Mouse (Mus musculus) C2C12 (cell line): ENCODE results near the gene Hist1h4j. TPM values are rescaled to one million over a fixed set of nuclear protein-coding genes. Genes with fewer than 3 reads are reported as not detected.
"Not testable (repeated sequence)": the region's sequence is repeated elsewhere in the genome, so short reads cannot be mapped to it uniquely, and the experiment has no call there.

Experiments used
- H3K27me3 ChIP-seq: one replicate; pipeline ENCODE4 v1.6.1; 2011; ENCODE audit not compliant: control insufficient read depth, insufficient read depth, insufficient read length
- H3K36me3 ChIP-seq: one replicate; pipeline ENCODE4 v1.6.1; 2011; ENCODE audit not compliant: control insufficient read depth, insufficient read depth
- H3K4me3 ChIP-seq: one replicate; pipeline ENCODE4 v1.5.1; 2011; ENCODE audit warnings: mild to moderate bottlenecking, control low read depth; ENCODE audit not compliant: poor library complexity, insufficient read depth, severe bottlenecking
- H3K79me2 ChIP-seq: one replicate; pipeline ENCODE4 v1.6.1; 2011; ENCODE audit not compliant: control insufficient read depth, insufficient read depth
- H3K79me3 ChIP-seq: one replicate; pipeline ENCODE4 v1.6.1; 2011; ENCODE audit warnings: low read depth, control low read depth
- H3ac ChIP-seq: one replicate; pipeline ENCODE3; 2011; ENCODE audit warnings: low read depth; ENCODE audit not compliant: control insufficient read depth, insufficient read length
- CEBPB ChIP-seq: IDR thresholded peaks from one replicate; pipeline ENCODE4 v1.6.1; 2011; ENCODE audit warnings: low read depth, mild to moderate bottlenecking, control low read depth, moderate library complexity
- CTCF ChIP-seq: IDR thresholded peaks from one replicate; pipeline ENCODE4 v1.5.1; 2011; ENCODE audit not compliant: control insufficient read depth, insufficient read depth, insufficient read length
- FOSL1 ChIP-seq: IDR thresholded peaks from one replicate; pipeline ENCODE4 v1.8.0; 2011; ENCODE audit warnings: mild to moderate bottlenecking, low read length; ENCODE audit not compliant: poor library complexity, insufficient read depth, severe bottlenecking
- MAX ChIP-seq: IDR thresholded peaks from one replicate; pipeline ENCODE4 v1.6.1; 2011; ENCODE audit warnings: mild to moderate bottlenecking, control low read depth
- MYOD1 ChIP-seq: IDR thresholded peaks from one replicate; pipeline ENCODE4 v1.6.1; 2011; ENCODE audit warnings: low read depth; ENCODE audit not compliant: control insufficient read depth, insufficient read length
- MYOG ChIP-seq: IDR thresholded peaks from one replicate; pipeline ENCODE4 v1.6.1; 2011; ENCODE audit not compliant: control insufficient read depth, insufficient read length; ENCODE audit errors: extremely low read depth
- USF1 ChIP-seq: IDR thresholded peaks from one replicate; pipeline ENCODE4 v1.6.1; 2011; ENCODE audit warnings: low read depth, mild to moderate bottlenecking, control low read depth, moderate library complexity
- polyA plus RNA-seq: library from polyadenylated mRNA; unstranded; fragments of >200 nt; fragmentation: generic; extraction: Trizol; gene quantifications from one replicate; pipeline ENCODE4 v1.2.1, GENCODE M21; 2012; ENCODE audit warnings: missing spikeins

Hist1h4j gene
- polyA plus RNA-seq, 1 experiment, result 2.9 TPM

DNA sequence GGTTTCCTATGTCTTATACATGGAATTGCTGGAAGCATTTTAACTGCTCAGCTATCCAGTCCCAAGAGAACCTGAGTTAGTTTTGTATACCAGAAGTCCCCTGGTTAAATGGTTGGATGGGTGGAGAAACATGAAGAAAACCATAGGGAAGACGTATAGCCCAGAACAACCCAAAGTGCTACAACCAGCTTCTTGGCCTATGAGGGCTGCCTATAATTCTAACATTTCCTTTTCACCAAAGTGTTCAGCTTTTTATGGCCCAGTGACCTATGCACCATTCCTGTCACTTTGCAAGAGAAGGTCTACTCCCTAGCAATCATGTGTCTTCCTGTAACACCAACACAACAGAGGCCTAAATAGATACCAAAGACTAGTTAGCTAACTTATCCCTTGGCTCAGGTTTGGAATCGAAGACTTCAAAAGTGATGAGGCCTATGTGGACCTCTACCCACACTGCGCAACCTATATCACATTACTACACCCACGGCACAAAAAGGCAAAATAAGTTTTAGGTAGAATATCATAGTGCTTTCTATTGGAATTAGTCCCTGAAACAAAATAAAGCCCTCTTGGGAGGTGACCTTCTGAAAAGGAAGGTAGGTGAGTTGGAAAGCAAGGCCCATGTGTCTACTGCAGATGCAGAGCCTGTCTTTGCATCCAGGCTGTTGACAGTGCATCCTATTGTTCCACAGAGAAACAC lies 16.3 kb upstream of the Hist1h4j start:
- Histone ChIP-seq H3K79me3 (no peaks in the 10 kb centered on the region), H3K4me3 (peak overlapping the region; percentile 23), H3ac (peak overlapping the region; percentile 57), H3K36me3 (no peaks in the 10 kb centered on the region), H3K79me2 (no peaks in the 10 kb centered on the region), H3K27me3 (no peaks in the 10 kb centered on the region)
- no peak for TF ChIP-seq MYOD1
- TF ChIP-seq CTCF, result no peak
- TF ChIP-seq MYOG, result no peak
- no peak for TF ChIP-seq FOSL1
- no peak for TF ChIP-seq MAX
- TF ChIP-seq USF1, result no peak
- no peak for TF ChIP-seq CEBPB

DNA sequence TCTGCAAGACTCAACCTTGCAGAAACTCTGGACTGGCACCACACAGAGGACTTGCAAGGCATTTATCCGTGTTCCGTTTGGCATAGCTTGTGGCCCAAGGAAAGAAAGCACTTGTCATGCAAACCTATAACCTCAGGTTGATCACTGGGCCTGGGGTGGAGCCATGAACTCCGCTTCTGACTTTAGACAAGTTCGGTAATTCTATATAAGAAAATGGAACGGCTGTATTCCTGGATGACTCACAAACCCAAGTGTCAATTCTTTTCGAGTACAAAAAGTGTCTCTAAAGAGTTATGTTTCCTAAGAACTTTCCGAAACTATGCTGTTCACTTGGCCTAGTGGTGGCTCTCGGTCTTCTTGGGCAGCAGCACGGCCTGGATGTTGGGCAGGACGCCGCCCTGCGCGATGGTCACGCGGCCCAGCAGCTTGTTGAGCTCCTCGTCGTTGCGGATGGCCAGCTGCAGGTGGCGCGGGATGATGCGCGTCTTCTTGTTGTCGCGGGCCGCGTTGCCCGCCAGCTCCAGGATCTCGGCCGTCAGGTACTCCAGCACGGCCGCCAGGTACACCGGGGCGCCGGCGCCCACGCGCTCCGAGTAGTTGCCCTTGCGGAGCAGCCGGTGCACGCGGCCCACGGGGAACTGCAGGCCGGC lies 13.6 kb upstream of the Hist1h4j start:
- H3K27me3 ChIP-seq, H3K36me3 ChIP-seq, H3K79me2 ChIP-seq, H3K79me3 ChIP-seq: not testable (repeated sequence)
- H3ac ChIP-seq, result peak overlapping the region; percentile 85
- H3K4me3 ChIP-seq, result peak overlapping the region; percentile 31

DNA sequence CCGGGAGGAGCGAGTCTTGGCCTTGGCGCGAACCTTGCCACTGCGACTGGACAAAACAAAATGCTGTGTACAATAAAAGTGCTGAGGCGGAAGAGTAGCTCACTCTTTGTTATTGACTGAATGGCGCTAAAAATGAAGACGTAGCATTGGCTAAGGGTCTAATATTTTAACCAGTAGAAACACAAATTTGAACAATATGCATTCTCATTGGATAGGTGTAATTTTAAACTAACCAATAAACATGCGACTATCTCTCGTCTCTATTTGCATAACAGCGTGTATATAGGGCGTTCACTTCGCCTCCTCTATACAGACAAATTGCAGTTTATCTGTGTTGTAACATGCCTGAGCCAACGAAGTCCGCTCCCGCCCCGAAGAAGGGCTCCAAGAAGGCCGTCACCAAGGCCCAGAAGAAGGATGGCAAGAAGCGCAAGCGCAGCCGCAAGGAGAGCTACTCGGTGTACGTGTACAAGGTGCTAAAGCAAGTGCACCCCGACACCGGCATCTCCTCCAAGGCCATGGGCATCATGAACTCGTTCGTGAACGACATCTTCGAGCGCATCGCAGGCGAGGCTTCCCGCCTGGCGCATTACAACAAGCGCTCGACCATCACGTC lies 13.0 kb upstream of the Hist1h4j start, which contains the start of gene Hist1h2bm:
Gene Hist1h2bm, plus strand, starts transcription at position 288 of the 616 bp plus-strand sequence.
- not testable (repeated sequence) for H3K36me3 ChIP-seq, H3K79me3 ChIP-seq, H3K79me2 ChIP-seq, H3K27me3 ChIP-seq
- Histone ChIP-seq H3K4me3 (peak within 1 kb of the TSS; percentile 31), H3ac (peak within 1 kb of the TSS; percentile 85)
- TF ChIP-seq CEBPB (peak; percentile 22), MAX (peak; percentile 35)

DNA sequence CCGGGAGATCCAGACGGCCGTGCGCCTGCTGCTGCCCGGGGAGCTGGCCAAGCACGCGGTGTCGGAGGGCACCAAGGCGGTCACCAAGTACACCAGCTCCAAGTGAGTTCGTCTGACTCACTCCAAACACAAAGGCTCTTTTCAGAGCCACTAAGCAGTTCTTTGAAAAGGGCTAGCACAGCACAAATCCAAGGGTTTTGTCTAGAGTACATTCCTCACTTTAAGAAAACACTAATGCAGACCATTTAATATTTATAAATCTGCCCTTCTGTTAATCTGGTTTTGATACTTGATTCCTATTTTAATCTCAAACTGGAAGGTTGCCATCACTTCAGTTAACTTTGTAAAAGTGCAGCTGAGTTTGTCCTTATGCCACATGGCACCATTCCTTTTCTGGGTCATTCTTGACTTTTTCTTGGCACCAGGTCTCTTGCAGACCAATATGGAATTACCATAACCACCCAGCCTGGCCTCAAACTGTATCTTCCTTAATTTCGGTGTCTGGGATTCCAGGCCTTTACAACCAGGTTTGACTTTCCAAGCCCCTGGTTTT lies 12.4 kb upstream of the Hist1h4j start:
- H3K79me2 ChIP-seq, result no peaks in the 10 kb centered on the region
- no peak overlapping the region for H3K4me3 ChIP-seq
- H3K36me3 ChIP-seq, result no peaks in the 10 kb centered on the region
- TF ChIP-seq MYOG (no peak), USF1 (no peak), FOSL1 (no peak), CTCF (no peak)
- H3K79me3 ChIP-seq, result no peaks in the 10 kb centered on the region
- H3ac ChIP-seq, result peak overlapping the region; percentile 4
- H3K27me3 ChIP-seq, result no peaks in the 10 kb centered on the region

DNA sequence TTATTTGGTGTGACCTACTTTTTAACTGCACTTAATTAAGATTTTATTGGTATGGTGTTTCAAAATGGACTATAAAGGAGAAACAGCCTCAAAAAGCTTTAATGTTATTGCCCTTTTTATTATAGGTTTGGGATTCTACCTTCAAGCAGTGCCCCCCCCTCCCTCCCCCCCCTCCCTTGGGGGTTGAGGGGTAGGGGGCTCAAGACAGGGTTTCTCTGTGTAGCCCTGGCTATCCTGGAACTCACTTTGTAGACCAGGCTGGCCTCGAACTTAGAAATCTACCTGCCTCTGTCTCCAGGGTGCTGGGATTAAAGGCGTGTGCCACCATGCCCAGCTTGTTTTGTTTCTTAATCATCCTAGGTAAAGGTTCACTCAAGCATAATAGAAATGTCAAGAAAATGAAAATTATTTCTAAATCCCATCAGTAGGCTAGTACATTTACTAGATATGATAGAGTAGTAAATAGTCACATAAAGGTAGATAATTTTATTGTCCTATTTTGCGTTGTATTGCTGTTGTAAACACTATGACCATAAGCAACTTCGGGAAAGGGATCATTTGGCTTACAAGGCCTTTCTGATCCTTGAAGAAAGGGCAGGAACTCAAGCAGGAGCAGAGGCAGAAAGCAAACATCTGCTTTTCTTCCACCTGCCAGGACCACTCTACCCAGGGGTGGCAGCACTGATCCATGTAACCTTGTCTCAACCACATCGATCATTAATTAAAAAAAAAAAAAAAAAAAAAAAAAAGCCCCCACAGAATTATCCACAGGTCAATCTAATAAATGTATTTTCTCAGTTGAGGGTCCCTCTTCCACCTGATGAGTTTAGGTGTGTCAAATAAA lies 11.6 kb upstream of the Hist1h4j start:
- no peaks in the 10 kb centered on the region for H3K27me3 ChIP-seq
- no peaks in the 10 kb centered on the region for H3K79me3 ChIP-seq
- H3K79me2 ChIP-seq, result no peaks in the 10 kb centered on the region
- TF ChIP-seq MYOG (no peak), CTCF (no peak), MYOD1 (no peak), USF1 (no peak), FOSL1 (no peak), MAX (no peak), CEBPB (no peak)
- H3K4me3 ChIP-seq, result no peak overlapping the region
- no peak overlapping the region for H3ac ChIP-seq
- no peaks in the 10 kb centered on the region for H3K36me3 ChIP-seq
